Mouse (Mus musculus) thymus, adult 2 months (tissue): ENCODE results near the gene Mas1.

ENCODE experiments used
- CTCF ChIP-seq: fragments of 200-500 bp; IDR thresholded peaks from 2 replicates; pipeline ENCODE4 v1.5.1; 2012; ENCODE audit warnings: mild to moderate bottlenecking, control low read depth, low read length, moderate library complexity, borderline replicate concordance; ENCODE audit not compliant: control insufficient read depth, poor library complexity, insufficient read depth; ENCODE audit errors: extremely low read depth
- POLR2A ChIP-seq: fragments of 200-500 bp; IDR thresholded peaks from 2 replicates; pipeline ENCODE4 v1.6.1; 2012; ENCODE audit warnings: mild to moderate bottlenecking, low read length, control low read depth, moderate library complexity; ENCODE audit not compliant: control insufficient read depth, poor library complexity, insufficient read depth; ENCODE audit errors: extremely low read depth

DNA sequence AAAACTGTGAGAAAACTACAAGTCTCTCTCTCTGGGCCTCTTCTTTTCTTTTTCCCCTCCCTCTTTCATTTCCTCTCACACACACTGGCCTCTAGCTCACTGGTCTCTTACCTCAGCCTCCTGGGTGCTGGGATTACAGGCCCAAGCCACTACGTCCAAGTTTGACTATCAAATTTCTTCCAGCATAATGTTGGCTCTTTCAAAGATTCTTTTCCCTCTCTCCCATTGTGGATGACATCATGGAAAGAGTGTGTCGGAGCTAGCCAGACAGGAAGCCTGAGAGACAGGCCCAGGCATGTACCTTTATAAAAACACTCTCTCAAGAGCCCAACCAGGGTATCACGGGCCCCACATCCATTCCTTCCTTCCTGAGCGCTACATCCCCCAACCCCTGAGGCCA, 76.5 kb downstream of the Mas1 start:
- no peak for TF ChIP-seq CTCF
- TF ChIP-seq POLR2A: no peak
